Mouse (Mus musculus): ENCODE results near the gene AF067061. TPM values are rescaled to one million over a fixed set of nuclear protein-coding genes. Genes with fewer than 3 reads are reported as not detected.

AF067061 gene
- total RNA-seq, 2 experiments from 2014 or later, result not detected

Other genes with a start within 250 kb of the AF067061 start
- gene Gm36079, start 236.1 kb upstream of the AF067061 start, total RNA-seq (2021), result not detected
- not detected for gene Gm21188, start 210.9 kb upstream of the AF067061 start, total RNA-seq (2021)
- not detected for gene Gm20767, start 122.9 kb upstream of the AF067061 start, total RNA-seq (2021)
- not detected for gene Gm21818, start 90.7 kb upstream of the AF067061 start, total RNA-seq (2021)
- gene Gm21762, start 47.2 kb upstream of the AF067061 start, total RNA-seq (2021), result not detected
- gene Gm21731, start 24.0 kb upstream of the AF067061 start, total RNA-seq (2021), result not detected
- gene BC147527, start 37.3 kb downstream of the AF067061 start, total RNA-seq (2021), result not detected
- gene Tcstv3, start 53.8 kb downstream of the AF067061 start, total RNA-seq (2021), result not detected